Mouse (Mus musculus) lung, embryonic 16.5 days (tissue): ENCODE results near the gene Rab17. TPM values are rescaled to one million over a fixed set of nuclear protein-coding genes. Genes with fewer than 3 reads are reported as not detected.

Experiments
- ATAC-seq: fragments of 200-750 bp; cut with Nextera tagmentation; 2 replicates; pipeline ENCODE4 v1.8.0; 2017; ENCODE audit warnings: low read depth, mild to moderate bottlenecking, moderate library complexity
- H3K27ac ChIP-seq: fragments of 300-500 bp; sonication (generic); 2 replicates; pipeline ENCODE4 v1.5.1; 2014; ENCODE audit warnings: mild to moderate bottlenecking, control low read depth, low read length
- H3K27me3 ChIP-seq: fragments of 300-500 bp; sonication (generic); 2 replicates; pipeline ENCODE4 v1.6.1; 2014; ENCODE audit warnings: low read depth, low read length, mixed read lengths; ENCODE audit not compliant: control insufficient read depth, insufficient read depth
- H3K36me3 ChIP-seq: fragments of 300-500 bp; sonication (generic); 2 replicates; pipeline ENCODE4 v1.6.1; 2014; ENCODE audit warnings: low read length; ENCODE audit not compliant: control insufficient read depth, insufficient read depth
- H3K4me1 ChIP-seq: fragments of 300-500 bp; sonication (generic); replicated peaks from 2 replicates; pipeline ENCODE4 v1.6.1; 2014; ENCODE audit warnings: low read length, mixed read lengths; ENCODE audit not compliant: control insufficient read depth, insufficient read depth
- H3K4me2 ChIP-seq: fragments of 300-500 bp; sonication (generic); 2 replicates; pipeline ENCODE4 v1.6.1; 2014; ENCODE audit warnings: low read depth, low read length, control low read depth
- H3K4me3 ChIP-seq: fragments of 300-500 bp; sonication (generic); 2 replicates; pipeline ENCODE4 v1.5.1; 2014; ENCODE audit warnings: mild to moderate bottlenecking, low read length, control low read depth
- H3K9ac ChIP-seq: fragments of 300-500 bp; sonication (generic); 2 replicates; pipeline ENCODE4 v1.6.1; 2014; ENCODE audit warnings: low read length, control low read depth
- H3K9me3 ChIP-seq: fragments of 300-500 bp; sonication (generic); 2 replicates; pipeline ENCODE4 v1.6.1; 2016; ENCODE audit warnings: low read length; ENCODE audit not compliant: control insufficient read depth
- WGBS: fragments of 180-500 bp; shearing (Covaris S2); extraction: QIAGEN DNeasy Blood & Tissue Kit; methylation state at CpG from one replicate; pipeline ENCODE4 v1.1.7; 2014; 5-methylcytosine and 5-hydroxymethylcytosine counted together
- polyA plus RNA-seq: library from polyadenylated mRNA; unstranded; fragments of >200 nt; fragmentation: Nextera tagmentation; extraction: Ambion mirVana; gene quantifications from 2 replicates; pipeline ENCODE4 v1.2.1, GENCODE M21; 2015

Gene Rab17
- polyA plus RNA-seq, 1 experiment from 2014 or later = 3.1 TPM

DNA sequence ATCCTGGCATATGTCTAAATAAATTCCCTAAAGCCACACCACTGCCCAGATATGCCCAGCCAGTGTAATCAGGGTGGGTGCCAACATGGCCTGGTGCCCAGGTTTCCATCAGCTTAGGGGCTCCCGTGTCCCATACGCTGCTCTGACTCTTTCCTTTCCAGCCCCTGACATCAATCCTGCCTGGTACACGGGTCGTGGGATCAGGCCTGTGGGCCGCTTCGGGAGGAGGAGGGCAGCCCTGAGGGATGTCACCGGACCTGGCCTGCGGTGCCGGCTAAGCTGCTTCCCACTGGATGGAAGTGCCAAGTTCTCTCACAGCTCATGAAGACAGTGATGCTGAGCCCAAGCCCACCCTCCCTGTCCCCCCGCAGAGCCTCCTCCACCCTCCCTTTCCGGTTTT, 15.8 kb downstream of the Rab17 start:
- no peak overlapping the region for H3K4me2 ChIP-seq
- H3K36me3 ChIP-seq = no peaks in the 10 kb centered on the region
- no peak overlapping the region; the same call in 1 of the 2 replicates for H3K9ac ChIP-seq
- H3K27me3 ChIP-seq = no peaks in the 10 kb centered on the region
- H3K4me1 ChIP-seq = peaks cover 5% of the 10 kb centered on the region
- H3K9me3 ChIP-seq = no peaks in the 10 kb centered on the region
- ATAC-seq = no peak
- no peak overlapping the region for H3K27ac ChIP-seq
- WGBS = 59% methylated on average over 11 of the region's 11 CpGs
- H3K4me3 ChIP-seq = no peak overlapping the region

DNA sequence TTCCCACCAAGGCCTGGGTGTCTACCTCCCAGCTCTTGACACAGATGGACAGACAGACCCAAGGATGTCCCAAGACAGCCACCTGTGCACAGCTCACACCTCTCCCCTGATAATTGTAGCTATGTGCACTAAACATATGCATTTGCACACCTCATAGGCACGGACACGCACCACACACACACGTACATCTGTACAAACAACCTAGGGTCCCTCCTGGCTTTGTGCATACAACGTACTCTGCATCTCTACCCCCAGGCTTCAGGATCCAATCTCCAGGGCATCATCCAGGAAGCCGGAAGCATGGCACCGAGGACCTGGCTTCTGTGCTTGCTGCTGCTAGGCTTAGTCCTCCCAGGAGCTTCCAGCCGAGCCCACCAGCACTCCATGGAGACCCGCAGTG, 16.7 kb downstream of the Rab17 start, which contains the start of gene Prlh:
Gene Prlh, plus strand, starts transcription at position 301 of the 400 bp plus-strand sequence.
- H3K4me3 ChIP-seq = no peak within 1 kb of the TSS
- ATAC-seq = no peak
- no peaks in the 10 kb centered on the region for H3K27me3 ChIP-seq
- no peaks in the 10 kb centered on the region for H3K9me3 ChIP-seq
- no peak within 1 kb of the TSS; the same call in 1 of the 2 replicates for H3K9ac ChIP-seq
- peaks cover 5% of the 10 kb centered on the region for H3K4me1 ChIP-seq
- 81% methylated on average over 8 of the region's 8 CpGs for WGBS
- no peak within 1 kb of the TSS for H3K27ac ChIP-seq
- no peak within 1 kb of the TSS for H3K4me2 ChIP-seq
- H3K36me3 ChIP-seq = no peaks in the 10 kb centered on the region

- no peak overlapping the region for H3K4me2 ChIP-seq
- H3K9ac ChIP-seq = no peak overlapping the region
- H3K9me3 ChIP-seq = no peaks in the 10 kb centered on the region
- no peak for ATAC-seq
- no peaks in the 10 kb centered on the region for H3K27me3 ChIP-seq
- peaks cover 5% of the 10 kb centered on the region for H3K4me1 ChIP-seq
- WGBS = 49% methylated on average over 7 of the region's 7 CpGs
- no peak overlapping the region for H3K27ac ChIP-seq
- no peaks in the 10 kb centered on the region for H3K36me3 ChIP-seq
- H3K4me3 ChIP-seq = no peak overlapping the region
Measured at GRCm38 (mm10) chr1:90951670-90952069, 17.8 kb downstream of the Rab17 start.

- Histone ChIP-seq H3K4me2 (no peak overlapping the region), H3K9me3 (no peaks in the 10 kb centered on the region), H3K36me3 (no peaks in the 10 kb centered on the region), H3K4me3 (no peak overlapping the region), H3K27me3 (no peaks in the 10 kb centered on the region), H3K27ac (no peak overlapping the region), H3K9ac (no peak overlapping the region), H3K4me1 (peaks cover 5% of the 10 kb centered on the region)
- 0 out of 2 replicates have a peak, but pooled peaks have one; percentile 38 for ATAC-seq
- WGBS = 35% methylated on average over 9 of the region's 9 CpGs
Measured at GRCm38 (mm10) chr1:90949309-90949708, 20.2 kb downstream of the Rab17 start.

GRCm38 (mm10) chr1:90947252-90947651, 22.2 kb downstream of the Rab17 start:
- ATAC-seq = no peak
- Histone ChIP-seq H3K27me3 (no peaks in the 10 kb centered on the region), H3K4me2 (no peak overlapping the region), H3K4me3 (no peak overlapping the region), H3K27ac (no peak overlapping the region), H3K9ac (no peak overlapping the region), H3K36me3 (no peaks in the 10 kb centered on the region), H3K9me3 (no peaks in the 10 kb centered on the region), H3K4me1 (no peaks in the 10 kb centered on the region)
- WGBS = 55% methylated on average over 2 of the region's 2 CpGs

DNA sequence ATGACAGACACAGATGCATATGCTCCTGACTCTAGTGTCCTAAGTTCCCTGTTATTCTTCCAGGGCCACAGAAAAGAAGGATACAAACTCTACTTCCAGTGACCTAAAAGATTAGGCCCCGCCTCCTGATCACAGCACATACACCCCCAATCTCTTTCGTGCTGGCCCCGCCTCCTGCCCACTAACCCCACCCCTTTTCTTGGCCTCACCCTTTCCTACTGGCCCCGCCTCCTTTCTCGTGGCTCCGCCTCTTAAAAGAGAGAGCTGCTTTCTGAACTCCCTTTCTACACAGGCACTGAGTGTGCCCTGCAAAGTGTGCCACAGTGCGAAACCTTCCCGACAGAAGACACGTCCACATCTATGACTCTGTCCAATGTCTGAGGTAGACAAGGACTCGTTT, 24.3 kb downstream of the Rab17 start:
- no peak for ATAC-seq
- H3K9ac ChIP-seq = no peak overlapping the region
- WGBS = 63% methylated on average over 10 of the region's 10 CpGs
- no peaks in the 10 kb centered on the region for H3K4me1 ChIP-seq
- no peak overlapping the region for H3K27ac ChIP-seq
- no peak overlapping the region for H3K4me3 ChIP-seq
- H3K27me3 ChIP-seq = no peaks in the 10 kb centered on the region
- no peak overlapping the region for H3K4me2 ChIP-seq
- H3K36me3 ChIP-seq = no peaks in the 10 kb centered on the region
- no peaks in the 10 kb centered on the region for H3K9me3 ChIP-seq

DNA sequence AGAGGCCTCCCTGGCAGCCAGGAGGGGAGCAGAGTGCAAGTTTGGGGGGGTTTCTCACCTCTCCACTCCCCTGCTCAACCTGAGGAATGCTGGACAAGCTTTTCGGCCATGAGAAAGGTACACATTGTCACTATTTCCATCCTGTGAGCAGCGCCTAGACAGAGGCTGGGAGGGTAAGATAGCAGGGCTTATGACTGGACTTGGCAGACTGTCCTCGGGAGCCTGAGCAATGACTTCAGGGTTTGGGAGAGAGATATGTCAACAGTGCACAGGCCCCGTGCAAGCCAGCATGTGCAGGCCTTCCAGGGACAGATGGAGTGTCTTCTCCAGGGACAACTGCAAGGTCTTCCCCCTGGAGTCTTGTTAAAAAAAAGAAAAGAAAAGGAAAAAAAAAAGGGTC, 29.5 kb downstream of the Rab17 start:
- no peaks in the 10 kb centered on the region for H3K9me3 ChIP-seq
- H3K4me1 ChIP-seq = no peaks in the 10 kb centered on the region
- no peak for ATAC-seq
- H3K36me3 ChIP-seq = no peaks in the 10 kb centered on the region
- H3K27ac ChIP-seq = no peak overlapping the region
- no peak overlapping the region for H3K4me3 ChIP-seq
- WGBS = 57% methylated on average over 4 of the region's 4 CpGs
- no peaks in the 10 kb centered on the region for H3K27me3 ChIP-seq
- H3K4me2 ChIP-seq = no peak overlapping the region
- H3K9ac ChIP-seq = no peak overlapping the region

DNA sequence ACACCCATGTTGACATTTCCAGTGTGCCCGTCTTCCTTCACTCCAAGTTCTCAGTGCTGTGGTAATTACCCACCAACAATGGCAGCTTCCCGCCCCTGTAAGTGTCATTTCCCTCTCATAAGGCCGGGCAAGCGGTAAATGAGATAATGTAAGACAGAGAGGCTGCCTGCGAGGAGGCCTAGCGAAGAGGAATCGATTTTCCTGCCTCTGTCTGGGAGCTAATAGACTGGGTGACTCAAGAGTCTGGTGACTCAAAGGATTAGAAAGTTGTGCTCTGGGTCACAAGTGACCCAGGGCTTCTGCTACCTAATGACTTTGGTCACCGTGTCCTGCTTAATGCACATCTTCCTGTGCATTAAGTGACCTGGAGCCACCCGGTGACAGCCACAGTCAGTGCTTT, 32.5 kb downstream of the Rab17 start:
- Histone ChIP-seq H3K4me3 (no peak overlapping the region), H3K27ac (no peak overlapping the region), H3K9ac (no peak overlapping the region), H3K27me3 (no peaks in the 10 kb centered on the region), H3K4me2 (no peak overlapping the region), H3K36me3 (no peaks in the 10 kb centered on the region), H3K9me3 (no peaks in the 10 kb centered on the region), H3K4me1 (no peaks in the 10 kb centered on the region)
- WGBS = 67% methylated on average over 9 of the region's 9 CpGs
- no peak for ATAC-seq

- Histone ChIP-seq H3K9me3 (no peaks in the 10 kb centered on the region), H3K27ac (no peak overlapping the region), H3K36me3 (no peaks in the 10 kb centered on the region), H3K4me2 (no peak overlapping the region), H3K4me1 (peaks cover 6% of the 10 kb centered on the region), H3K27me3 (no peaks in the 10 kb centered on the region), H3K4me3 (no peak overlapping the region), H3K9ac (no peak overlapping the region)
- 53% methylated on average over 5 of the region's 5 CpGs for WGBS
- no peak for ATAC-seq
Measured at GRCm38 (mm10) chr1:90933001-90933400, 36.5 kb downstream of the Rab17 start.

- H3K9me3 ChIP-seq = no peaks in the 10 kb centered on the region
- no peaks in the 10 kb centered on the region for H3K27me3 ChIP-seq
- no peak overlapping the region for H3K27ac ChIP-seq
- peak; percentile 78 for ATAC-seq
- peak overlapping the region; percentile 57 for H3K9ac ChIP-seq
- peaks cover 16% of the 10 kb centered on the region for H3K4me1 ChIP-seq
- no peaks in the 10 kb centered on the region for H3K36me3 ChIP-seq
- 7% methylated on average over 6 of the region's 6 CpGs for WGBS
- H3K4me2 ChIP-seq = peak overlapping the region; percentile 70
- peak overlapping the region; percentile 38 for H3K4me3 ChIP-seq
Measured at GRCm38 (mm10) chr1:90928575-90928934, 40.9 kb downstream of the Rab17 start.
